Mouse (Mus musculus) right cerebral cortex, adult 18-20 months (tissue): ENCODE data around the gene Pxmp2.

ENCODE experiments used
- DNase-seq: peaks from one replicate; pipeline ENCODE4 v3.0.0; 2022; ENCODE audit warnings: mixed read lengths

Gene Pxmp2

GRCm38 (mm10) chr5:110230401-110230779 is 55.6 kb downstream of the Pxmp2 start:
- no peak for DNase-seq

- DNase-seq: no peak
Measured at GRCm38 (mm10) chr5:110227336-110227883, 58.6 kb downstream of the Pxmp2 start.

DNA sequence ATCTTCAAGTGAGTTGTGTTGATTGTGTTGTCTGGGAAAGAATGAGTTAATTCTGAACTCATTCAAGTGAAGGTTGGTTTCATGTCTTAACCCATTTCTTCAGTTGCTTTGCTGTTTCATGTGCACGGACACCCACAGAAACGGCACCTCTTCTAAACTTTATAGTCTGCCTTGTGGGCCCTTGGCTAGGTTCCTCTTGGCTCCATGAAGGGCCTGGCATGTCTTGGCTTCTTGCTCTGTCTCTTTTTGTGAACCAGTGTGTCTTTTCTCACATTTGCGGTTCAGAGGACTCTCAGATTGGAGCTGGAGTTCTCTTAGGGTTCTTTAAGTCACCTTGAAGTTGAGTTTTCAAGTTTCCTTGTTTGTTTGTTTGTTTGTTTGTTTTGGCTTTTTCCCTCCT is 60.9 kb downstream of the Pxmp2 start:
- DNase-seq: no peak
